Mouse (Mus musculus): ENCODE measurements around the gene Trim26. TPM values are rescaled to one million over a fixed set of nuclear protein-coding genes. Genes with fewer than 3 reads are reported as not detected.
A peak's percentile ranks its signal among the peaks of the same experiment; 100 is the strongest.
"Not testable (repeated sequence)": the region's sequence is repeated elsewhere in the genome, so short reads cannot be mapped to it uniquely, and the experiment has no call there.

The Trim26 gene
- total RNA-seq (2014; rRNA removed) (13.5 and 14.0 TPM in 2 replicates), polyA plus RNA-seq (2012; rRNA removed) (25.8 and 27.0 TPM in 2 replicates)

DNA sequence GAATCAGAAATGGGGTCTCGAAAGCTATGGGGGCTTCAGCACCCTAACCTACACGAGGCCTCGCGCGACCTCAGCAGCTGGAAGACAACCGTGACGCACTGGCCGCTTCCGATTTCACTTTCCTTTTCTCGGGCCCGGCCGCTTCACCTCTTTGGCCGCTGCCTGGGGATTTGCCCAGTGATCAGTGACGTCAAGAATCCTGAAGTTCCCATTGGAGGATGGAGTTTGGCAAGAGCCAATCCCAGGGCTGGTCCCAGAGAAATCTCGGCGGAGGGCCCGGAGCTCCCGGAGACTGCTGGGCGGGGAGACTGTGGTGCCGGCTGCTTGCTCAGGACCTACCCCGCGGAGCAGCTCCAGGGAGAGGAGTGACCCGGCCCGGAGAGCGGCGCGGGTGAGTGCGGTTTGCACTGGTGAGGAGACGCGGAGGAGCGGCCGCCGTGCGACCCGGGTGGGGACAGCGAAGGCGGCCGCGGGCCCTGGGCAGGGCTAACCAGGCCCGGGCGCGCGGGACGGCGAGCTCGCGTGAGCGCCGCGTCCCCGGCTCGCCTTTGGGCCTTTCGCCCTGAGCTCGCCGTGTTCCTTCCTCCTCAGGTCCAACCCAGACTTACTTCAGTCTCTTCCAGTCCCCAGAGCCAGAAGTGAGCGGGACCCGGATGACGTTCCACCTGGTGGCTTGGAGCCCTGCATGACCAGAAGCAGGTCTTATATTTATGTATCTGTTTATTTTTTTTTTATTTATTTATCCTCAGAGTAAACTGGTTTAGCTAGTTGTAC lies at the start of gene Trim26:
TSS of gene Trim26 (plus strand) at position 261 of the 774 bp plus-strand sequence.
- H3K27me3 ChIP-seq (ENCODE audit: control insufficient read depth, insufficient read depth, low read length), result no peaks in the 10 kb centered on the region
- WGBS, result under 1% methylated on average over 58 of the region's 58 CpGs
- peak within 1 kb of the TSS; percentile 93 for H3K27ac ChIP-seq (replicated peaks; ENCODE audit: insufficient read depth, low read depth, low read length)
- H3K9ac ChIP-seq (ENCODE audit: low read depth, low read length), result peak within 1 kb of the TSS; percentile 91
- TF ChIP-seq CTCF (IDR thresholded peaks at IDR 0.05; ENCODE audit: low read depth, low read length) (no peak), POLR2A (IDR thresholded peaks at IDR 0.05; ENCODE audit: extremely low read depth, insufficient read depth, low read length) (peak; percentile 91)
- peak within 1 kb of the TSS; percentile 81 for H3K4me3 ChIP-seq (ENCODE audit: insufficient read depth, low read depth, low read length)
- peak; percentile 94 for DNase-seq (ENCODE audit: extremely low read depth, low read depth, low spot score)
- H3K79me2 ChIP-seq (ENCODE audit: control insufficient read depth, insufficient read depth, low read length), result peaks cover 13% of the 10 kb centered on the region
- peaks cover 5% of the 10 kb centered on the region for H3K4me1 ChIP-seq (ENCODE audit: control insufficient read depth, insufficient read depth, low read length)
- no peaks in the 10 kb centered on the region for H3K36me3 ChIP-seq (ENCODE audit: control insufficient read depth, insufficient read depth, low read length)

DNA sequence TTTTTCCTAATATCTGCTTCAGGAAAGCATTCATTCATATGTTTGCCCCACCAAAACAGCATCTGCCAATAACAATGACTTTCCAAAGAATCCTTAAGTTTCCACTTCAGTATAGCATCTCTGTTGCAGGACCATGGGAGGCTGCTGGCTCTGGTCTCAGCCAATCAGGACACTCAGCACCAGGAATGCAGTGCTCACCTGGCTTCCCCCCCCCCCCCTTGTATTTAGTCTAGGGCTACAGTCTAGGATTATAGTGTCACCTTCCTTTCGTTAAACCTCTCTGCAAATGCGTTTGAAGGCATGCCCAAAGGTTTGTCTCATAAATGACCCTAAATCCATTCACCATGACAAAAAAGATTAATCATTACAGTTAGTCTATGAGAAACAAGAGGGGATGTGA lies 48.6 kb upstream of the Trim26 start:
- no peak overlapping the region for H3K4me3 ChIP-seq (ENCODE audit: insufficient read depth, low read depth, low read length)
- no peak overlapping the region for H3K9ac ChIP-seq (ENCODE audit: low read depth, low read length)
- no peak for DNase-seq (ENCODE audit: extremely low read depth, low read depth, low spot score)
- no peak overlapping the region for H3K27ac ChIP-seq (replicated peaks; ENCODE audit: insufficient read depth, low read depth, low read length)
- H3K79me2 ChIP-seq (ENCODE audit: control insufficient read depth, insufficient read depth, low read length), result no peaks in the 10 kb centered on the region
- no peaks in the 10 kb centered on the region for H3K27me3 ChIP-seq (ENCODE audit: control insufficient read depth, insufficient read depth, low read length)
- no peaks in the 10 kb centered on the region for H3K36me3 ChIP-seq (ENCODE audit: control insufficient read depth, insufficient read depth, low read length)
- 78% methylated on average over 2 of the region's 2 CpGs for WGBS
- H3K4me1 ChIP-seq (ENCODE audit: control insufficient read depth, insufficient read depth, low read length), result no peaks in the 10 kb centered on the region
- no peak for TF ChIP-seq POLR2A (IDR thresholded peaks at IDR 0.05; ENCODE audit: extremely low read depth, insufficient read depth, low read length)
- TF ChIP-seq CTCF (IDR thresholded peaks at IDR 0.05; ENCODE audit: low read depth, low read length), result no peak

DNA sequence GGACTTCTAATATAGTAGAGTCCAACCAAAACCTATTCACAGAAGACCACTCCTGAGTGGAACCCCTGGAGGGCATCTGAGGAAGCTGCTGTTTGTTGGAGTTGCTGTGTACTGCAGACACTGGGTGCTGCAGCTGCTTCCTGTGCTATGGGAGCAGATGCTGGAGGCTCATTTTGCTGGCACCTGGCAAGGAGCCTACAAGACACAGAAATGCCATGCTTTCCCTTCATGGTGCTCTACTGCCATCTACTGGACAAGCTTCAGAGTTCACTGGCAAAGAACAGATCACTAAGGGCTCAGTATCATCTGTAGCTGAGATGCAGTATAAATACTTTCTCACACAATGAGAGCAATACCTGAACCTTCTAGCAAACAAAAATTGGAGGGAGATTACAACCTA lies 48.1 kb upstream of the Trim26 start:
- peak; percentile 55 for DNase-seq (ENCODE audit: extremely low read depth, low read depth, low spot score)
- peak; percentile 61 for TF ChIP-seq CTCF (IDR thresholded peaks at IDR 0.05; ENCODE audit: low read depth, low read length)
- H3K9ac ChIP-seq (ENCODE audit: low read depth, low read length); H3K27ac ChIP-seq (replicated peaks; ENCODE audit: insufficient read depth, low read depth, low read length); H3K27me3 ChIP-seq (ENCODE audit: control insufficient read depth, insufficient read depth, low read length); H3K36me3 ChIP-seq (ENCODE audit: control insufficient read depth, insufficient read depth, low read length); H3K79me2 ChIP-seq (ENCODE audit: control insufficient read depth, insufficient read depth, low read length); H3K4me1 ChIP-seq (ENCODE audit: control insufficient read depth, insufficient read depth, low read length); H3K4me3 ChIP-seq (ENCODE audit: insufficient read depth, low read depth, low read length): not testable (repeated sequence)

DNA sequence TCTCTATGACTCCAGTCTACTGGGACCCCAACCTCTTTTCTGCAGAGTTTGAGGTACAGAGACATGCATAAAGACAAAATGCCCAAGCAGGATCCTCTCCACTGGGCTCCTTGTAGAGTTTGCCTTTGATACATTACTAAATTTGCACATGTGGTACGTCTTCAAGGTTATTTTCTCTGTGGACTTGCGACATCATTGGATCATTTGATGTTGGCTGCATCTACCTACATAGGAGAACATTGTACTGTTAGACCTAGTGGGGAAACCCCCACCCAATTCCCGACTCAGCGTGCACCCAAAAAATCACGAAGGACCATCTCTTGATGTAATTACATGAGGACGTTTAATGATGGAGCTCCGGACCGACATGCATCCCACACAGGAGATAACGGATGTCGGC lies 37.4 kb upstream of the Trim26 start:
- no peak overlapping the region for H3K9ac ChIP-seq (ENCODE audit: low read depth, low read length)
- no peak overlapping the region for H3K4me3 ChIP-seq (ENCODE audit: insufficient read depth, low read depth, low read length)
- H3K27me3 ChIP-seq (ENCODE audit: control insufficient read depth, insufficient read depth, low read length), result no peaks in the 10 kb centered on the region
- 36% methylated on average over 10 of the region's 10 CpGs for WGBS
- H3K36me3 ChIP-seq (ENCODE audit: control insufficient read depth, insufficient read depth, low read length), result no peaks in the 10 kb centered on the region
- DNase-seq (ENCODE audit: extremely low read depth, low read depth, low spot score), result no peak
- H3K79me2 ChIP-seq (ENCODE audit: control insufficient read depth, insufficient read depth, low read length), result no peaks in the 10 kb centered on the region
- no peaks in the 10 kb centered on the region for H3K4me1 ChIP-seq (ENCODE audit: control insufficient read depth, insufficient read depth, low read length)
- TF ChIP-seq CTCF (IDR thresholded peaks at IDR 0.05; ENCODE audit: low read depth, low read length), result no peak
- TF ChIP-seq POLR2A (IDR thresholded peaks at IDR 0.05; ENCODE audit: extremely low read depth, insufficient read depth, low read length), result no peak
- H3K27ac ChIP-seq (replicated peaks; ENCODE audit: insufficient read depth, low read depth, low read length), result no peak overlapping the region

DNA sequence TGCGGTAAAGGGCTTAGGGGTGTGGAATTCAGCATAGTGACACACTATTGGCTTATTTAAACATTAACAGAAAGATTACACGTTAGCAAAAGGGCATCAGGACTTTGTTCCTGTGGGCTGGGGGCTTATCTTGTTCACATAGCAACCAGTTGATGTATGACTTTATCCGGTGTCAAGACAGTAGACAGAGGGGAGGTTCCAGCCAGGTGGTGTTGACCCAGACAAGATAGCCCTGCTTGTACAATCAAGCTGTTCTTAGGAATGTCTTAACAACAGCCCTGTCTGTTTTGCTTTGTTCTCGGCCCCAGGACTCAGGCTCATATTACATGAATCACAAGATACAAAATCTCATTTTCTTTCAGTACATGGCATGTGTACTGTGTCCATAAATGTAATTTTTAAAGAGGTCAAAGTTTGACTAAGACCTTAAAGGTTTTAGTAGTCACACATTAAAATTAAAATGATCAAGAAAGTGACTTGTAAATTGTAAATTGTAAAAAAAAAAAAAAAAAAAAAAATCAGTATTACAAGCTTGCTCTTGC lies 36.9 kb upstream of the Trim26 start:
- not testable (repeated sequence) for H3K4me1 ChIP-seq (ENCODE audit: control insufficient read depth, insufficient read depth, low read length); DNase-seq (ENCODE audit: extremely low read depth, low read depth, low spot score); H3K27ac ChIP-seq (replicated peaks; ENCODE audit: insufficient read depth, low read depth, low read length); H3K27me3 ChIP-seq (ENCODE audit: control insufficient read depth, insufficient read depth, low read length); H3K9ac ChIP-seq (ENCODE audit: low read depth, low read length); H3K36me3 ChIP-seq (ENCODE audit: control insufficient read depth, insufficient read depth, low read length); H3K4me3 ChIP-seq (ENCODE audit: insufficient read depth, low read depth, low read length); H3K79me2 ChIP-seq (ENCODE audit: control insufficient read depth, insufficient read depth, low read length)
- WGBS, result 21% methylated on average over 4 of the region's 4 CpGs

DNA sequence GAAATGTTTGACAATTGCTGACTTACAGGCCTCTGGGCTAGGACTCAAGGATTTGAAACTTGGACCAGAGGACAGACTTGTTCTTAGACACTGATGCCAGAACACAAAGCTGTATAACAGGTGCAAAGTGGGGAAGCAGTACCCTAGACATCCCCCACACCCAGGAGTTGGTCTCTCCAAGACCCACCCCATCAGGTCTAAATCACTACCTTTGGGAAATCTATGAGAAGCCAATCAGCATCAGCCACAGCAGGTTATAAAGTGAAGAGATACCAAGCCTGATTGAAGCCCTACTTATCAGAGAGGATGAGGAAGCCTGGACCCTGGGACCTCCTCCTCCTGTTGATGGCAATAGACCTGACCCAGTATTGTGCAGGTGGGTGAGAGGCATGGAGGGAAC lies 25.1 kb upstream of the Trim26 start, which contains the start of gene H2-M10.6:
TSS of gene H2-M10.6 (plus strand) at position 301 of the 400 bp plus-strand sequence.
- no peak within 1 kb of the TSS for H3K9ac ChIP-seq (ENCODE audit: low read depth, low read length)
- no peak within 1 kb of the TSS for H3K27ac ChIP-seq (replicated peaks; ENCODE audit: insufficient read depth, low read depth, low read length)
- H3K79me2 ChIP-seq (ENCODE audit: control insufficient read depth, insufficient read depth, low read length), result no peaks in the 10 kb centered on the region
- no peaks in the 10 kb centered on the region for H3K36me3 ChIP-seq (ENCODE audit: control insufficient read depth, insufficient read depth, low read length)
- H3K27me3 ChIP-seq (ENCODE audit: control insufficient read depth, insufficient read depth, low read length), result no peaks in the 10 kb centered on the region
- TF ChIP-seq CTCF (IDR thresholded peaks at IDR 0.05; ENCODE audit: low read depth, low read length), result no peak
- TF ChIP-seq POLR2A (IDR thresholded peaks at IDR 0.05; ENCODE audit: extremely low read depth, insufficient read depth, low read length), result no peak
- DNase-seq (ENCODE audit: extremely low read depth, low read depth, low spot score), result no peak
- H3K4me3 ChIP-seq (ENCODE audit: insufficient read depth, low read depth, low read length), result no peak within 1 kb of the TSS
- no peaks in the 10 kb centered on the region for H3K4me1 ChIP-seq (ENCODE audit: control insufficient read depth, insufficient read depth, low read length)

Measured in liver, adult 2 months (tissue).